Mouse (Mus musculus) testis, adult 2 months (tissue): ENCODE results near the gene Skap1. TPM values are rescaled to one million over a fixed set of nuclear protein-coding genes. Genes with fewer than 3 reads are reported as not detected.

Experiments
- H3K27ac ChIP-seq: fragments of 200-500 bp; 2 replicates; pipeline ENCODE4 v1.5.1; 2012; ENCODE audit warnings: low read depth, low read length; ENCODE audit not compliant: control insufficient read depth, insufficient read depth
- H3K27me3 ChIP-seq: fragments of 200-500 bp; 2 replicates; pipeline ENCODE4 v1.6.1; 2012; ENCODE audit warnings: mild to moderate bottlenecking, low read length, moderate library complexity; ENCODE audit not compliant: control insufficient read depth, insufficient read depth
- H3K36me3 ChIP-seq: fragments of 200-500 bp; 2 replicates; pipeline ENCODE4 v1.6.1; 2012; ENCODE audit warnings: mild to moderate bottlenecking, low read length; ENCODE audit not compliant: control insufficient read depth, insufficient read depth
- H3K4me1 ChIP-seq: fragments of 200-500 bp; 2 replicates; pipeline ENCODE4 v1.6.1; 2012; ENCODE audit warnings: low read length; ENCODE audit not compliant: control insufficient read depth, insufficient read depth
- H3K4me3 ChIP-seq: fragments of 200-500 bp; 2 replicates; pipeline ENCODE4 v1.5.1; 2012; ENCODE audit warnings: low read depth, mild to moderate bottlenecking, low read length, moderate library complexity, mixed read lengths; ENCODE audit not compliant: control insufficient read depth
- CTCF ChIP-seq: fragments of 200-500 bp; IDR thresholded peaks from 2 replicates; pipeline ENCODE4 v1.5.1; 2012; ENCODE audit warnings: low read depth, mild to moderate bottlenecking, inconsistent platforms, low read length, moderate library complexity; ENCODE audit not compliant: control insufficient read depth, insufficient read depth, insufficient replicate concordance
- POLR2A ChIP-seq: fragments of 200-500 bp; IDR thresholded peaks from 2 replicates; pipeline ENCODE4 v1.6.1; 2012; ENCODE audit warnings: low read depth, mild to moderate bottlenecking, inconsistent platforms, low read length, moderate library complexity; ENCODE audit not compliant: control insufficient read depth
- polyA plus RNA-seq: library from polyadenylated mRNA; depleted of rRNA; stranded (reverse); fragments of >200 nt; gene quantifications from 2 replicates; pipeline ENCODE4 v1.2.3, GENCODE M21; 2012

Skap1 gene
- polyA plus RNA-seq, 1 experiment, result 1.5 TPM

DNA sequence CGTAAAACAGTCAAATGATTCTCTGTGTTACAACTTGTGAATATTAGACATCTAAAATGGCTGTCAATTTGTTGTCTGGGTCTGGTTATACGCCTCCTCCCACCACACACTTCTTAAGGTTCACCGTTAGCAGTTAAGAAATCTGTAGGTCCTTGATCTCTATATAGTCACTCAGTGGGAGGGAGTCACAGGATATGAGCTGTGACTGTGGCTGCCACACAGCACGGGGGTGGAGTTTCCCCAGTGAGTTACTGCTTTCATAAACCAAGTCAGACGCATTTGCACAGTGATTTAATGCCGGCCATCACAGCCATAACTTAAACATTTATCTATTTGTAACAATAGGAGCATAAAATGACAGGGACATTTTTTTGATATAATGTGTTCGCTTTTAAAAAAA, 2.6 kb downstream of the Skap1 start:
- Histone ChIP-seq H3K27me3 (no peaks in the 10 kb centered on the region), H3K36me3 (no peaks in the 10 kb centered on the region), H3K4me1 (peaks cover 5% of the 10 kb centered on the region), H3K4me3 (no peak overlapping the region), H3K27ac (no peak overlapping the region)
- no peak for TF ChIP-seq CTCF
- TF ChIP-seq POLR2A, result no peak

GRCm38 (mm10) chr11:96468048-96468745, 3.8 kb downstream of the Skap1 start:
- Histone ChIP-seq H3K4me3 (no peak overlapping the region), H3K27ac (no peak overlapping the region), H3K36me3 (no peaks in the 10 kb centered on the region), H3K27me3 (no peaks in the 10 kb centered on the region), H3K4me1 (peaks cover 5% of the 10 kb centered on the region)
- no peak for TF ChIP-seq POLR2A
- TF ChIP-seq CTCF, result no peak

DNA sequence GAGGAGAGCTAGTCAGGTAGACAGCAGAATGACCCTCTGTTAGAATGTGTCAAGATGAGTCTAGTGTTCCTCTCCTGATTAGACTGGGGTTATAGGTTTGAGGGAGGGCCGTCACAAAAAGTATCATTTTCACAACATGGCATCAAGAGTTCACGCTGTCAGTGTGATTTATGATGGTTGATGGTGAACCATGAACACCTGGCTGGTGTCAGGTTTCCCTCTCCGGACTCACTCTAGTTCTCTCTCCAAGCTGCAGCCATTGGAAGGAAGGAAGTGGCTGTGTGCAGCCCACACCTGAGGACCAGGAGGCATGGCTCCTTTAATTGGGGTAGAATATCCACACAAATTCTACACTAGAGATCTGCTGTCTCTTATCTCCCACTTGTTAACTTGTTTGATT, 18.3 kb downstream of the Skap1 start:
- TF ChIP-seq CTCF (no peak), POLR2A (no peak)
- Histone ChIP-seq H3K27me3 (no peaks in the 10 kb centered on the region), H3K36me3 (no peaks in the 10 kb centered on the region), H3K4me3 (no peak overlapping the region), H3K27ac (no peak overlapping the region), H3K4me1 (no peaks in the 10 kb centered on the region)

DNA sequence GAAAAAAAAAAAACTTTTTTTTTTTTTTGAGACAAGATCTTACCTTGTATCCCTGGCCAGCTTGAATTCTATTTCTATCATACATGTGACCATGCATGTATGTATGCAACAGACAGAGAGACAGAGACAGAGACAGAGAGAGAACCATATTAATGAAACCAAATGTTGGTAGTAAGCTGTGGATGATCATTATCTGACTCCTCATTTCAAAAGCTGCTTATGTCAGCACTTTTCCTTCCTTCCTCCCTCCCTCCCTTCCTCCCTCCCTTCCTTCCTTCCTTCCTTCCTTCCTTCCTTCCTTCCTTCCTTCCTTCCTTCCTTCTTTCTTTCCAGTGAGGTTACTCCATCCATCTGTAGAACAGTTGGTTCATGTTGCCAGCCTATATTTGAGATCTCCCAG, 18.8 kb downstream of the Skap1 start:
- no peaks in the 10 kb centered on the region for H3K27me3 ChIP-seq
- no peak overlapping the region for H3K27ac ChIP-seq
- no peaks in the 10 kb centered on the region for H3K4me1 ChIP-seq
- TF ChIP-seq CTCF, result no peak
- no peak for TF ChIP-seq POLR2A
- no peak overlapping the region for H3K4me3 ChIP-seq
- no peaks in the 10 kb centered on the region for H3K36me3 ChIP-seq

- H3K36me3 ChIP-seq, result no peaks in the 10 kb centered on the region
- H3K27ac ChIP-seq, result no peak overlapping the region
- H3K4me1 ChIP-seq, result no peaks in the 10 kb centered on the region
- H3K27me3 ChIP-seq, result no peaks in the 10 kb centered on the region
- no peak for TF ChIP-seq POLR2A
- no peak for TF ChIP-seq CTCF
- H3K4me3 ChIP-seq, result no peak overlapping the region
Measured at GRCm38 (mm10) chr11:96498481-96498880, 34.1 kb downstream of the Skap1 start.

GRCm38 (mm10) chr11:96501042-96501441, 36.6 kb downstream of the Skap1 start:
- H3K36me3 ChIP-seq, result no peaks in the 10 kb centered on the region

DNA sequence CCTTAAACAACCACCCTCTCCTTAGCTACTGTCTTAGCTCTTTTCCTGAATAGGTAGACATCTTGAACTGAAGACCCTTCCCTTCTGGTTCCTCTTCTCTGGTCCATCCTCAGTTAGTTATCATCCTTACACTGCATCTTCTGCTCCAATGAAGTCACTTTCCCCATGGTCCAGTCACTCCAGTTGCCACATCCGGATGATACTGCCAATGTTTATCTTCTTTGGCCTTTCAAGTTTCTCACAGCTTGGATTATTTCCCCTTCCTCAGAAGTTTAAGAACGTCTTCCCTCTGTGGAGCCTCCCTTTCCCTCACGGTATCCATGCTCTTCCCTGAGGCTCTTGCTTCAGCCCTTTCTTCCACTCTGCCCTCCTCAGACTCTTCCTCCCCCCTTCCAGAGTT, 38.6 kb downstream of the Skap1 start:
- Histone ChIP-seq H3K4me1 (no peaks in the 10 kb centered on the region), H3K27me3 (no peaks in the 10 kb centered on the region), H3K27ac (no peak overlapping the region), H3K4me3 (peak overlapping the region; percentile 44), H3K36me3 (no peaks in the 10 kb centered on the region)
- TF ChIP-seq POLR2A (no peak), CTCF (no peak)

More at GRCm38 (mm10) chr11:96501042-96501441, 36.6 kb downstream of the Skap1 start:
- no peak overlapping the region for H3K27ac ChIP-seq
- TF ChIP-seq POLR2A (no peak), CTCF (no peak)
- H3K4me1 ChIP-seq, result no peaks in the 10 kb centered on the region
- H3K27me3 ChIP-seq, result no peaks in the 10 kb centered on the region
- no peak overlapping the region for H3K4me3 ChIP-seq

GRCm38 (mm10) chr11:96504509-96505119, 40.2 kb downstream of the Skap1 start:
- Histone ChIP-seq H3K27me3 (no peaks in the 10 kb centered on the region), H3K4me3 (no peak overlapping the region), H3K4me1 (no peaks in the 10 kb centered on the region), H3K27ac (no peak overlapping the region), H3K36me3 (no peaks in the 10 kb centered on the region)
- no peak for TF ChIP-seq CTCF
- TF ChIP-seq POLR2A, result no peak
